8 mouse cellular contexts compared by ENCODE assay signal in genomic region chr11:75290566-75291271, GRCm38 (mm10). TPM values are rescaled to one million over a fixed set of nuclear protein-coding genes. Genes with fewer than 3 reads are reported as not detected.
A peak's percentile ranks its signal among the peaks of the same experiment; 100 is the strongest.
DNase-seq lines count a peak whose midpoint lies in the region.

No protein-coding gene starts in this region.

- H3K4me3 ChIP-seq in hindbrain, embryonic 10.5 days, result no peak overlapping the region

- H3K27ac ChIP-seq in hindbrain, embryonic 10.5 days, result 0 out of 2 replicates have a peak overlapping the region, but pooled peaks have one; percentile 40

- H3K36me3 ChIP-seq in hindbrain, embryonic 10.5 days, result no peaks in the 10 kb centered on the region

- peaks cover 27% of the 10 kb centered on the region for H3K4me1 ChIP-seq in hindbrain, embryonic 10.5 days (replicated peaks)

- WGBS in hindbrain, embryonic 10.5 days, result 23% methylated on average over 6 of the region's 6 CpGs

- DNase-seq in MN1 (ENCODE audit: low spot score), result peak; percentile 88
- DNase-seq in cerebellum, adult 9-10 months, result peak; percentile 95
- peak; percentile 90 to 99 for DNase-seq in frontal cortex, adult 2 months (ENCODE audit: extremely low spot score in 1 of 2, low spot score in 1 of 2)
- peak; percentile 91 for DNase-seq in hindbrain, embryonic 10.5 days (ENCODE audit: low spot score)
- DNase-seq in layer of hippocampus, adult 9-10 months (ENCODE audit: low spot score), result peak; percentile 96
- peak; percentile 91 for DNase-seq in lung, postnatal 25 days (ENCODE audit: low spot score)
- peak; percentile 82 for DNase-seq in retina, postnatal 7 days (ENCODE audit: low read depth, low spot score)
- DNase-seq in urinary bladder, adult 18-20 months (ENCODE audit: low spot score in 2 of 2), result peak; percentile 82 to 85

- peaks cover 46% of the 10 kb centered on the region for H3K27me3 ChIP-seq in hindbrain, embryonic 10.5 days (ENCODE audit: insufficient read depth, poor library complexity, severe bottlenecking)

- no peaks in the 10 kb centered on the region for H3K9me3 ChIP-seq in hindbrain, embryonic 10.5 days

RNA-seq across cellular contexts. Expression of gene Rpa1, which starts 57.4 kb away (rescaled TPM):
- 29.4 and 30.7 TPM in 2 replicates for polyA plus RNA-seq in frontal cortex, adult 2 months (2012; rRNA removed)
- 136 and 178 TPM in 2 replicates for polyA plus RNA-seq in hindbrain, embryonic 10.5 days (2016; fragmentation: Nextera tagmentation; extraction: Ambion mirVana)

RNA-seq across cellular contexts. Expression of gene Smyd4, which starts 57.5 kb away (rescaled TPM):
- 7.1 and 9.9 TPM in 2 replicates for polyA plus RNA-seq in frontal cortex, adult 2 months (2012; rRNA removed)
- polyA plus RNA-seq in hindbrain, embryonic 10.5 days (2016; fragmentation: Nextera tagmentation; extraction: Ambion mirVana), result 14.6 and 17.4 TPM in 2 replicates
